In genomic region chr5:115098195-115098594, GRCm38 (mm10) we compare ENCODE assay signal across 11 mouse cellular contexts. TPM values are rescaled to one million over a fixed set of nuclear protein-coding genes. Genes with fewer than 3 reads are reported as not detected.
DNase-seq lines count a peak whose midpoint lies in the region; ATAC-seq and TF ChIP-seq lines count a peak whose summit lies in the region.
"Had no signal": no experiment of that assay in that cellular context is flagged by ENCODE, and none has a peak within 500 bp of the region (broad histone marks: within the 10 kb centered on the region; RNA-seq: fewer than 3 reads in every experiment).

Gene Gm10401 (minus strand): TSS chr5:115098295.

- no peak within 1 kb of the TSS for H3K9ac ChIP-seq in kidney, postnatal 0 days (ENCODE audit: low read depth, low read length)
- no peak within 1 kb of the TSS for H3K9ac ChIP-seq in forebrain, embryonic 11.5 days (ENCODE audit: low read length)
- H3K9ac ChIP-seq in intestine, embryonic 15.5 days: no peak within 1 kb of the TSS
- no peak within 1 kb of the TSS for H3K9ac ChIP-seq in midbrain, embryonic 16.5 days (ENCODE audit: low read depth, low read length)

- no peak for ATAC-seq in kidney, postnatal 0 days (replicated peaks; ENCODE audit: low FRiP score, low read depth)
- no peak for ATAC-seq in forebrain, embryonic 11.5 days (replicated peaks; ENCODE audit: low FRiP score)
- ATAC-seq in intestine, embryonic 15.5 days: no peak
- no peak for ATAC-seq in midbrain, embryonic 16.5 days

- no peak for TF ChIP-seq CTCF in kidney, postnatal 0 days (IDR thresholded peaks at IDR 0.05; ENCODE audit: low read depth)

- H3K4me1 ChIP-seq in kidney, postnatal 0 days (replicated peaks; ENCODE audit: insufficient read depth, low read length): no peaks in the 10 kb centered on the region
- H3K4me1 ChIP-seq in forebrain, embryonic 11.5 days (replicated peaks; ENCODE audit: control insufficient read depth, insufficient read depth, low read length): no peaks in the 10 kb centered on the region
- H3K4me1 ChIP-seq in intestine, embryonic 15.5 days (replicated peaks): no peaks in the 10 kb centered on the region
- no peaks in the 10 kb centered on the region for H3K4me1 ChIP-seq in midbrain, embryonic 16.5 days (ENCODE audit: control insufficient read depth, insufficient read depth, low read length)

- DNase-seq in kidney, postnatal 0 days (ENCODE audit: low spot score): no peak
- no peak for DNase-seq in kidney, postnatal 14 days
- DNase-seq in forebrain, embryonic 11.5 days (ENCODE audit: low spot score): no peak
- DNase-seq in frontal cortex, adult 2 months (ENCODE audit: extremely low spot score in 1 of 2, low spot score in 1 of 2): no peak
- no peak for DNase-seq in left cerebral cortex, adult 9 months (ENCODE audit: low spot score in 2 of 2)
- DNase-seq in retina, postnatal 1 day: no peak
- DNase-seq: cerebellum, adult 11 months; left cerebral cortex, postnatal 4 days had no signal

- H3K36me3 ChIP-seq in kidney, postnatal 0 days (ENCODE audit: insufficient read depth, low read length): peaks cover 43% of the 10 kb centered on the region
- H3K36me3 ChIP-seq in forebrain, embryonic 11.5 days (ENCODE audit: control insufficient read depth, insufficient read depth, low read length): peaks cover 11% of the 10 kb centered on the region
- H3K36me3 ChIP-seq in intestine, embryonic 15.5 days: peaks cover 41% of the 10 kb centered on the region
- H3K36me3 ChIP-seq in midbrain, embryonic 16.5 days (ENCODE audit: control insufficient read depth, insufficient read depth, low read length): peaks cover 22% of the 10 kb centered on the region

- no peak within 1 kb of the TSS for H3K4me2 ChIP-seq in kidney, postnatal 0 days (ENCODE audit: low read length)
- H3K4me2 ChIP-seq in forebrain, embryonic 11.5 days (ENCODE audit: low read depth, low read length, severe bottlenecking): no peak within 1 kb of the TSS
- no peak within 1 kb of the TSS for H3K4me2 ChIP-seq in intestine, embryonic 15.5 days (replicated peaks)
- no peak within 1 kb of the TSS for H3K4me2 ChIP-seq in midbrain, embryonic 16.5 days (ENCODE audit: low read length)

- no peak within 1 kb of the TSS for H3K27ac ChIP-seq in kidney, postnatal 0 days
- no peak within 1 kb of the TSS for H3K27ac ChIP-seq in forebrain, embryonic 11.5 days (ENCODE audit: low read depth, low read length)
- no peak within 1 kb of the TSS for H3K27ac ChIP-seq in intestine, embryonic 15.5 days
- no peak within 1 kb of the TSS for H3K27ac ChIP-seq in midbrain, embryonic 16.5 days (ENCODE audit: low read length)

- no peak within 1 kb of the TSS for H3K4me3 ChIP-seq in kidney, postnatal 0 days (replicated peaks; ENCODE audit: low read depth, low read length)
- H3K4me3 ChIP-seq in forebrain, embryonic 11.5 days (ENCODE audit: low read depth, low read length): no peak within 1 kb of the TSS
- H3K4me3 ChIP-seq in intestine, embryonic 15.5 days (replicated peaks): no peak within 1 kb of the TSS
- no peak within 1 kb of the TSS for H3K4me3 ChIP-seq in midbrain, embryonic 16.5 days (ENCODE audit: low read depth, low read length)

- no peaks in the 10 kb centered on the region for H3K27me3 ChIP-seq in kidney, postnatal 0 days (ENCODE audit: insufficient read depth, low read length)
- H3K27me3 ChIP-seq in forebrain, embryonic 11.5 days (ENCODE audit: control insufficient read depth, insufficient read depth, low read length): no peaks in the 10 kb centered on the region
- H3K27me3 ChIP-seq in intestine, embryonic 15.5 days (replicated peaks): no peaks in the 10 kb centered on the region
- H3K27me3 ChIP-seq in midbrain, embryonic 16.5 days (ENCODE audit: control insufficient read depth, insufficient read depth, low read depth, low read length): no peaks in the 10 kb centered on the region

- WGBS in kidney, postnatal 0 days: 97% methylated on average over 8 of the region's 8 CpGs
- 97% methylated on average over 8 of the region's 8 CpGs for WGBS in forebrain, embryonic 11.5 days
- 97% methylated on average over 8 of the region's 8 CpGs for WGBS in intestine, embryonic 15.5 days
- WGBS in midbrain, embryonic 16.5 days: 97% methylated on average over 8 of the region's 8 CpGs

- no peaks in the 10 kb centered on the region for H3K9me3 ChIP-seq in kidney, postnatal 0 days (replicated peaks; ENCODE audit: low read length)
- no peaks in the 10 kb centered on the region for H3K9me3 ChIP-seq in forebrain, embryonic 11.5 days (ENCODE audit: control insufficient read depth, low read length)
- H3K9me3 ChIP-seq in intestine, embryonic 15.5 days: no peaks in the 10 kb centered on the region
- H3K9me3 ChIP-seq in midbrain, embryonic 16.5 days (replicated peaks; ENCODE audit: control insufficient read depth, low read length, poor library complexity, severe bottlenecking): no peaks in the 10 kb centered on the region

RNA-seq across cellular contexts. Expression of gene Gm10401, which starts in this region (rescaled TPM):
- polyA plus RNA-seq in kidney, postnatal 0 days (2015; fragmentation: Nextera tagmentation; extraction: Ambion mirVana): 26.6 and 31.3 TPM in 2 replicates
- polyA plus RNA-seq in forebrain, embryonic 11.5 days (2014; fragmentation: Nextera tagmentation; extraction: Ambion mirVana): 22.0 and 33.1 TPM in 2 replicates
- 24.9 and 30.2 TPM in 2 replicates for polyA plus RNA-seq in intestine, embryonic 15.5 days (2015; fragmentation: Nextera tagmentation; extraction: Ambion mirVana)
- polyA plus RNA-seq in midbrain, embryonic 16.5 days (2015; fragmentation: Nextera tagmentation; extraction: Ambion mirVana): 34.8 and 43.1 TPM in 2 replicates
- not detected in 2 replicates for polyA plus RNA-seq in frontal cortex, adult 2 months (2012; rRNA removed)
- polyA plus RNA-seq: small intestine, adult 2 months had no signal

Comparison
In these comparisons a context has a peak if more than half of its experiments do, and no peak if none do; other contexts are left out.
1. RNA of gene Gm10401 (polyA plus RNA-seq): 34.8 to 43.1 TPM in midbrain, embryonic 16.5 days, 26.6 to 31.3 TPM in kidney, postnatal 0 days, 24.9 to 30.2 TPM in intestine, embryonic 15.5 days and 22.0 to 33.1 TPM in forebrain, embryonic 11.5 days; not detected in frontal cortex, adult 2 months; every median in the first group is over 10 times any median in the second.